Comparison of ENCODE assay signal across 8 mouse cellular contexts in the genomic region with DNA sequence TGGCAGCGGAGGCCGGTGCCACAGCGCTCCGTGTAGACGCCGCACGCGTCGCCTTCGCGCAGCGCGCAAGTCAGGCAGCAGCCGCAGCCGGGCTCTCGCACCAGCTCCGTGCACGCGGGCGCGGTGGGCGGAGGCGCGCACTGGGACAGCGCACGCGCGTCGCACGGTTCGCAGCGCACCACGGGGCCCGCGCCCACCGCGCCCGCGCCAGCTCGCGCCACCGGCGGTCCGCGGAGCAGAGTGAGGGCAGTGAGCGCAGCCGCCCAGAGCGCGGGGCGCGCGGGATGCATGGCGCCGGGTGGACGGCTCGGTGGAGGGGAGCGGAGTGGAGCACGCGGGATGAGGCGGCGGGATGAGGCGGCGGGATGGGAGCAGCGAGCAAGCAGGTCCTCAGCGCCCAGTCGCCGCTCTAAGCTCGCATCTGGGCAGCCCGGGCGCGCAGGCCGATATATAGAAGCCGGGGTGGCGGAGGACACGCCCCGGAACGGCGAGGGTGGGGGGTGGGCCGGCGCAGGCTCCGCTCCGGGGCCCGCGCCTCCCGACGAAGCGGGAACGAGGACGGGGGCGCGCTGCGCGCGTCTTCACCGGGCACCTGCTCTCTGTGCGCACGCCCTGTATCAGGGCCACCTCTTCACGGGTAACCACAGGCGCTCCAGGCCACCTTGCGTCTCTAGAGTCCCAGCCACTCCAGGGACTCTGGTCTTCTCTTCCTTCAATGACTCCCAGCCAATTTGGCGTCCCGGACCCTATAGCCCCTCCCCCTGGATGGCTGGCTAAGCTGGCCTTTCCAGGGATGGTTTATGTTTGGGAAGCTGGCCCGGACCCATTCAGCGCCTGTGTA. TPM values are rescaled to one million over a fixed set of nuclear protein-coding genes. Genes with fewer than 3 reads are reported as not detected.
DNase-seq lines count a peak whose midpoint lies in the region; ATAC-seq lines count a peak whose summit lies in the region.

A gene (minus strand): TSS at position 423 of the 841 bp plus-strand sequence.

- no peaks in the 10 kb centered on the region for H3K9me3 ChIP-seq in hindbrain, embryonic 10.5 days
- H3K9me3 ChIP-seq in stomach, embryonic 15.5 days, result no peaks in the 10 kb centered on the region

- DNase-seq in cerebellum, adult 9-10 months, result no peak
- DNase-seq in cerebellum, adult 9-11 months, result peak; percentile 29
- DNase-seq in frontal cortex, postnatal 10 days (ENCODE audit: low spot score in 2 of 2), result peak; percentile 54 to 81
- peak; percentile 65 for DNase-seq in hindbrain, embryonic 10.5 days (ENCODE audit: low spot score)
- peak; percentile 74 for DNase-seq in left cerebral cortex, adult 11 months (ENCODE audit: low spot score)

- peak within 1 kb of the TSS; percentile 97 for H3K4me2 ChIP-seq in stomach, embryonic 15.5 days

- peaks cover 35% of the 10 kb centered on the region for H3K4me1 ChIP-seq in hindbrain, embryonic 10.5 days (replicated peaks)
- H3K4me1 ChIP-seq in stomach, embryonic 15.5 days, result peaks cover 20% of the 10 kb centered on the region

- H3K4me3 ChIP-seq in hindbrain, embryonic 10.5 days, result peak within 1 kb of the TSS; percentile 76
- H3K4me3 ChIP-seq in stomach, embryonic 15.5 days (replicated peaks), result peak within 1 kb of the TSS; percentile 67

- peak within 1 kb of the TSS; percentile 37 for H3K9ac ChIP-seq in stomach, embryonic 15.5 days

- no peaks in the 10 kb centered on the region for H3K36me3 ChIP-seq in hindbrain, embryonic 10.5 days
- H3K36me3 ChIP-seq in stomach, embryonic 15.5 days, result no peaks in the 10 kb centered on the region

- WGBS in hindbrain, embryonic 10.5 days, result under 1% methylated on average over 104 of the region's 104 CpGs
- WGBS in stomach, embryonic 15.5 days, result under 1% methylated on average over 98 of the region's 104 CpGs

- peak; percentile 73 for ATAC-seq in cerebellum, adult (ENCODE audit: insufficient number of reproducible peaks, low FRiP score, low TSS enrichment)
- 0 out of 2 replicates have a peak, but pooled peaks have one; percentile 11 for ATAC-seq in megakaryocyte progenitor cell, adult 5-6 weeks (replicated peaks; ENCODE audit: poor library complexity)
- ATAC-seq in stomach, embryonic 15.5 days (ENCODE audit: insufficient read depth, low FRiP score, low read depth), result peak; percentile 68

- peak within 1 kb of the TSS; percentile 84 for H3K27ac ChIP-seq in hindbrain, embryonic 10.5 days
- peak within 1 kb of the TSS; percentile 59; the same call in 1 of the 2 replicates for H3K27ac ChIP-seq in stomach, embryonic 15.5 days

- peaks cover 44% of the 10 kb centered on the region for H3K27me3 ChIP-seq in hindbrain, embryonic 10.5 days (ENCODE audit: insufficient read depth, poor library complexity, severe bottlenecking)
- peaks cover 26% of the 10 kb centered on the region for H3K27me3 ChIP-seq in stomach, embryonic 15.5 days (replicated peaks)

RNA-seq across cellular contexts. Expression of the gene that starts here (rescaled TPM):
- polyA plus RNA-seq in hindbrain, embryonic 10.5 days (2016; fragmentation: Nextera tagmentation; extraction: Ambion mirVana), result 12.5 and 13.0 TPM in 2 replicates
- not detected in 2 replicates for total RNA-seq in megakaryocyte progenitor cell, adult 5-6 weeks (2015)
- total RNA-seq in megakaryocyte progenitor cell, adult 5-6 weeks (2017), result not detected in 2 replicates
- polyA plus RNA-seq in stomach, embryonic 15.5 days (2015; fragmentation: Nextera tagmentation; extraction: Ambion mirVana), result 52.4 and 56.4 TPM in 2 replicates

Comparison
In these comparisons a context has a peak if more than half of its experiments do, and no peak if none do; other contexts are left out.
1. Peak in ATAC-seq in megakaryocyte progenitor cell, adult 5-6 weeks; RNA of the gene not detected or under 1 TPM.
2. ATAC-seq: peak in every context shown above with its lines; median percentile 73 in cerebellum, adult; 68 in stomach, embryonic 15.5 days; 11 in megakaryocyte progenitor cell, adult 5-6 weeks.